Mouse (Mus musculus) spleen, adult 2 months (tissue): ENCODE results near the gene Cnksr3.

Source experiments
- CTCF ChIP-seq: fragments of 200-500 bp; IDR thresholded peaks from 2 replicates; pipeline ENCODE4 v1.5.1; 2011; ENCODE audit warnings: mild to moderate bottlenecking, inconsistent platforms; ENCODE audit not compliant: insufficient read depth, insufficient read length, insufficient replicate concordance; ENCODE audit errors: extremely low read depth
- POLR2A ChIP-seq: fragments of 200-500 bp; IDR thresholded peaks from 2 replicates; pipeline ENCODE4 v1.6.1; 2011; ENCODE audit warnings: low read depth, low read length, inconsistent platforms

DNA sequence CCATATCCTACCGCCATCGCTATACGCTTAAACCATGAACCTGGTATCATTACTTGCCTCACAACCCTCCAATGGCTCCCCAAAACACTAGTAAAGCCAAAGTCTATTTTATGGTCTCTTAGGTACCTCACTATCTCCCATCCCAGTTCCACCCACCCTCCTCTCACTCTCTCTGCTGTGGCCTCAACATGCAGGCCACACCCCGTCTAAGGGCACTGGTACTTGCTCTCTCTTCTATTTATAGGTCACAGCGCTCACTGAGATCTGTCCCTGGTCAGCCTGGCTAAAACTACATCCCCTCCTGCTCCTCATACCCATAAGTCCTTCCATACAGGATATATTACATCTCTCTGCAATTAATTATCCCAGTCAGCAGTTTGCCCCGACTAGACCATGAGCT lies 16.1 kb downstream of the Cnksr3 start:
- no peak for TF ChIP-seq CTCF
- no peak for TF ChIP-seq POLR2A
